8 mouse cellular contexts compared by ENCODE assay signal in the genomic region with DNA sequence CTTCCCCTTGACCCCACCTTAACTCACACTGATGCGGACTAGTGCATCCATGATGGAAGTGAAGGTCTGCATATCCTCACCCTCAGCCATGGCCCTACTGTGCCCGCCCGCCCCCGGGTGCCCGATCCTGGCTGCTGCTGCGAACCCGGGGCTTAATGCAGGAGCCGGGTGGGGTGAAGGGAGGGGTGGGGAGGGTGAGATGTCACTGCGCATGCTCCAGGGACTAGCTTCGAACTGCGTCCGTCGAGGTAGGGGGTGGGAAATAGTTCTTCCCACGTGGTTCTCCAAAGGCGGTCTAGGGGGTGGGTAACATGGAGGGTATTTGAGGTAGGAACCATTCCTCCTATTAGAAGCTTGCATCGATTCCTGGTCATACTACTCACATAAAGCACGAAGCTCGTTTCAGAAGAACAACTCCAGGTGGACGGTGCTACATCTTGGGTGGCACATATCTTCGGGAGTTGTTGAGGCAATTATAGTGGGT. TPM values are rescaled to one million over a fixed set of nuclear protein-coding genes. Genes with fewer than 3 reads are reported as not detected.
DNase-seq lines count a peak whose midpoint lies in the region; ATAC-seq and TF ChIP-seq lines count a peak whose summit lies in the region.

Gene Krtcap2, plus strand, starts transcription at position 279 of the 484 bp plus-strand sequence.

- peak; percentile 13; the same call in 1 of the 2 replicates for ATAC-seq in liver, embryonic 12.5 days

- 5% methylated on average over 20 of the region's 20 CpGs for WGBS in liver, embryonic 12.5 days (ENCODE audit: insufficient replicate concordance)

- no peaks in the 10 kb centered on the region for H3K9me3 ChIP-seq in liver, embryonic 12.5 days (replicated peaks)

- DNase-seq in CD4-positive helper T cell, adult 2 months (ENCODE audit: low read depth, low spot score), result peak; percentile 76
- DNase-seq in MEL-GATA-1-ER (ENCODE audit: extremely low read depth, low read depth), result peak; percentile 81
- DNase-seq in gastrocnemius, postnatal 25 days, result no peak
- peak; percentile 86 for DNase-seq in induced T-regulatory cell, adult 2 months (ENCODE audit: low read depth)
- DNase-seq in right cerebral cortex, adult 18-20 months, result peak; percentile 85
- no peak for DNase-seq in ovary, postnatal 10 days (ENCODE audit: low spot score)

- H3K4me2 ChIP-seq in liver, embryonic 12.5 days, result peak within 1 kb of the TSS; percentile 88

- H3K4me1 ChIP-seq in cortical plate, adult 2 months (ENCODE audit: control insufficient read depth, insufficient read depth, low read length), result peaks cover 2% of the 10 kb centered on the region; the same call in 1 of the 2 replicates
- peaks cover 55% of the 10 kb centered on the region for H3K4me1 ChIP-seq in liver, embryonic 12.5 days

- no peak for TF ChIP-seq CTCF in cortical plate, adult 2 months (IDR thresholded peaks at IDR 0.05; ENCODE audit: extremely low read depth, insufficient read depth, low read length)

- 0 out of 2 replicates have a peak, but pooled peaks have one; percentile 15 for TF ChIP-seq POLR2A in cortical plate, adult 2 months (IDR thresholded peaks at IDR 0.05; ENCODE audit: extremely low read depth, insufficient read depth, low read length)

- H3K9ac ChIP-seq in liver, embryonic 12.5 days, result peak within 1 kb of the TSS; percentile 76

- peaks cover 49% of the 10 kb centered on the region for H3K27me3 ChIP-seq in liver, embryonic 12.5 days (replicated peaks)

- peak within 1 kb of the TSS; percentile 70 for H3K4me3 ChIP-seq in cortical plate, adult 2 months (ENCODE audit: insufficient read depth, low read length)
- peak within 1 kb of the TSS; percentile 75 for H3K4me3 ChIP-seq in liver, embryonic 12.5 days

- peak within 1 kb of the TSS; percentile 83 for H3K27ac ChIP-seq in cortical plate, adult 2 months (ENCODE audit: insufficient read depth, low read length)
- peak within 1 kb of the TSS; percentile 49; the same call in 1 of the 2 replicates for H3K27ac ChIP-seq in liver, embryonic 12.5 days

- H3K36me3 ChIP-seq in liver, embryonic 12.5 days, result peaks cover 18% of the 10 kb centered on the region

RNA-seq across cellular contexts. Expression of gene Krtcap2, which starts in this region (rescaled TPM):
- polyA plus RNA-seq in cortical plate, adult 2 months (2012; rRNA removed), result 58.2 and 61.9 TPM in 2 replicates
- total RNA-seq in gastrocnemius, postnatal 25 days (2021), result 10 to 100 TPM; 66.6 to 78.8 TPM
- polyA plus RNA-seq in liver, embryonic 12.5 days (2016; fragmentation: Nextera tagmentation; extraction: Ambion mirVana), result 170 and 187 TPM in 2 replicates

Comparison
In these comparisons a context has a peak if more than half of its experiments do, and no peak if none do; other contexts are left out.
1. DNase-seq: peak in CD4-positive helper T cell, adult 2 months (single experiment), MEL-GATA-1-ER (single experiment), induced T-regulatory cell, adult 2 months (single experiment) and right cerebral cortex, adult 18-20 months (single experiment); none in gastrocnemius, postnatal 25 days (single experiment) and ovary, postnatal 10 days (single experiment).